Mouse (Mus musculus): ENCODE measurements around the gene Vinac1. TPM values are rescaled to one million over a fixed set of nuclear protein-coding genes. Genes with fewer than 3 reads are reported as not detected.

Gene Vinac1
- polyA plus RNA-seq, 1 experiment from 2014 or later = 0.22 TPM

DNA sequence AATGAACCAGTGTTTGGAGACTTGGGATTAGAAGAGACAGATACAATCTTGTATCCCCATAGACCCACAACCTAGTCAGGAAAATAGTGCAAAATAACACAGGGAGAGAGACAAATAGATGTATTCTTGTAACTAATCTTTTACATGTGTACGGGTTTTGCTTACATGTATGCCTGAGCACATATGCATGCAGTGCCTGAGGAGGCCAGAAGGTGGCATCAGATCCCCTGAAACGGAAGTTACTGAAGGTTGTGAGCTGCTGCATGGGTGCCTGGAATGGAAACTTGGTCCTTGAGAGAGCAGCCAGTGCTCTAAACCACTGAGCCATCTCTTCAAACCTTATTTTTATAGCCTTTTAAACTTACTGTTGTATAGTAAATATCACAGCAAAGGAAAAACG, 30.3 kb upstream of the Vinac1 start:
- Histone ChIP-seq H3K27me3 (ENCODE audit: control insufficient read depth, insufficient read depth, low read length) (no peaks in the 10 kb centered on the region), H3K36me3 (ENCODE audit: control insufficient read depth, insufficient read depth, low read length) (peaks cover 27% of the 10 kb centered on the region), H3K4me3 (ENCODE audit: low read depth, low read length) (no peak overlapping the region), H3K4me2 (replicated peaks; ENCODE audit: low read depth, low read length) (no peak overlapping the region), H3K9me3 (ENCODE audit: control insufficient read depth, low read depth, low read length) (no peaks in the 10 kb centered on the region), H3K27ac (ENCODE audit: low read length) (no peak overlapping the region), H3K9ac (replicated peaks; ENCODE audit: low read depth, low read length) (no peak overlapping the region), H3K4me1 (ENCODE audit: control insufficient read depth, insufficient read depth, low read length) (no peaks in the 10 kb centered on the region)
- ATAC-seq (ENCODE audit: insufficient number of reproducible peaks, insufficient read depth, low FRiP score, low read depth) = no peak
- WGBS = 76% methylated on average over 3 of the region's 3 CpGs

DNA sequence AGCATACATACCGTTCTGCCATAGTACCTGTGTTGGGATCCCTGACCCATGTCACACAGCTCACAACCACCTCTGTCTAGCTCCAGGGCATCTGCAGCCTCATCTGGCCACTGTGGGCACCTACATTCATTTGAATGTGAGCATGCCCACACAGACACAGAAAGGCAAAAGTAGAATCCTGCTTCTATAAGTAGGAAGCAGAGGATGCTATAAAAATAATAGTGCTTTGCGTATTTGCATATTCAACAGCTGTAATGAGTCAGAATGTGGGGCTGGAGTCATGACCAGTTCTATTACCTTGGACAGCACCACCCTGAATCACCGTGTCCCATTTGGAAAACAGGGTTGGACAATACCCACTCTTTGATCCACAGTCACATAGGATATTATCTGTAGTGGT, 22.3 kb upstream of the Vinac1 start:
- H3K9me3 ChIP-seq (ENCODE audit: control insufficient read depth, low read depth, low read length) = no peaks in the 10 kb centered on the region
- H3K9ac ChIP-seq (replicated peaks; ENCODE audit: low read depth, low read length) = no peak overlapping the region
- no peak overlapping the region for H3K27ac ChIP-seq (ENCODE audit: low read length)
- H3K4me2 ChIP-seq (replicated peaks; ENCODE audit: low read depth, low read length) = no peak overlapping the region
- WGBS = 91% methylated on average over 3 of the region's 3 CpGs
- H3K4me1 ChIP-seq (ENCODE audit: control insufficient read depth, insufficient read depth, low read length) = peaks cover 12% of the 10 kb centered on the region
- no peak for ATAC-seq (ENCODE audit: insufficient number of reproducible peaks, insufficient read depth, low FRiP score, low read depth)
- no peaks in the 10 kb centered on the region; the same call in none of the 2 replicates for H3K36me3 ChIP-seq (ENCODE audit: control insufficient read depth, insufficient read depth, low read length)
- H3K27me3 ChIP-seq (ENCODE audit: control insufficient read depth, insufficient read depth, low read length) = no peaks in the 10 kb centered on the region
- H3K4me3 ChIP-seq (ENCODE audit: low read depth, low read length) = no peak overlapping the region

DNA sequence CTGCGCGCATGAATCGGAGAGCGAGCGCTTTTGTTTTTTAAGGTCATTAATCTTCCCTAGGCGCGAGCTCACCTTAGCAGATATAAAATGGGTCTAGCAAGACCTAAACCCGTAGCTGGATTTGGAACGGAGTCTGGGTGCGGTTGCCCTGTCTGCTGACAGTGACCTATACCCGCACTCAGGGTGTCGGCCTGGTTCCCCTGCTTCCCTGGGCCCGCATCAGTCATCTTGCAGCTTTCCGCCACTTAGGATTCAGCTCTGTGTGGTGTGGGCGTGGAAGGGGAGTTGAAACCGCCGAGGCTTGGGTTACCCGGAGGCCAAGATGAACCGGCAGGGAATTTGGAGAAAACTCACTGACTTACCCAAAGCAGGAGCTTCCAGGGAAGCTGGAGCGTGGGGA, 18.4 kb upstream of the Vinac1 start:
- Histone ChIP-seq H3K4me3 (ENCODE audit: low read depth, low read length) (peak overlapping the region; percentile 80), H3K27me3 (ENCODE audit: control insufficient read depth, insufficient read depth, low read length) (no peaks in the 10 kb centered on the region), H3K9ac (replicated peaks; ENCODE audit: low read depth, low read length) (peak overlapping the region; percentile 66), H3K27ac (ENCODE audit: low read length) (peak overlapping the region; percentile 56; the same call in 1 of the 2 replicates), H3K9me3 (ENCODE audit: control insufficient read depth, low read depth, low read length) (no peaks in the 10 kb centered on the region), H3K4me1 (ENCODE audit: control insufficient read depth, insufficient read depth, low read length) (peaks cover 12% of the 10 kb centered on the region), H3K4me2 (replicated peaks; ENCODE audit: low read depth, low read length) (peak overlapping the region; percentile 68), H3K36me3 (ENCODE audit: control insufficient read depth, insufficient read depth, low read length) (no peaks in the 10 kb centered on the region; the same call in none of the 2 replicates)
- WGBS = under 1% methylated on average over 20 of the region's 20 CpGs
- ATAC-seq (ENCODE audit: insufficient number of reproducible peaks, insufficient read depth, low FRiP score, low read depth) = peak; percentile 77

DNA sequence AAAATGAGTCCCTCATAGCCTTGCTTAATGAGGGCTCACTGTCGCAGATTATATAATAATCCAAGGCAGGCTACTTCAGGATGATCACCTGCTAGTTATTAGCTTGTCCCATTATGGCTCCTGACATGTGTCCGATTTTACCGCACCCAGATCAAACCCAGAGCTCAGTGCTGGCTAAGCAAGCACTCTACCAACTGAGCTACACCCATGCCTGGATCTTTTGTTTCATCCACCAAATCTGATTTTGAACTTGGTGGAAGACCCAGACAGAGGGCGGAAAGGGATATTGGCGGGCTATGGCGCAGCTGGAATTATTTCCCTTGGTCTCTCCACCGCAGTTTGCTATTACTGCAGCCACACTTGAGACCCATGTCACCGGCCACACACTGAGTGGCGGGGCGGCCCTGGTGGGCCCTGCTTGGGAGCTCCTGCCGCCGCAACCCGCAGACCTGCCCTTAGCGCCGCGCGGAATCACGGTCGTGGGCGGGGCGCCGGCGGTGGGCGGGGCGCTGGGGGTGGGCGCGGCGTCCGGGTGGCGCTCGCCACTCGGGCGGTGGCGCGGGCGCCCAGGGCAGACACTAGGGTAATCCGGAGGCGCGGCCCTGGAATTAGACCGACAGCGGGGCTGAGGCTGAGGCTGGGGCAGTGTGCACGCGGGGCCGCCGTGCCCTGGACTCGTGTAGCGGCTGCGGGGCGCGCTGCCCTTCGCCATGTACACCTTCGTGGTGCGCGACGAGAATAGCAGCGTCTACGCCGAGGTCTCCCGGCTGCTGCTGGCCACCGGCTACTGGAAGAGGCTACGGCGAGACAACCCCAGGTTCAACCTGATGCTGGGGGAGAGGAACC, 17.7 kb upstream of the Vinac1 start, which contains the start of gene Ttl:
TSS of gene Ttl (plus strand) at position 506 of the 846 bp plus-strand sequence.
- Histone ChIP-seq H3K27me3 (ENCODE audit: control insufficient read depth, insufficient read depth, low read length) (no peaks in the 10 kb centered on the region), H3K4me2 (replicated peaks; ENCODE audit: low read depth, low read length) (peak within 1 kb of the TSS; percentile 68), H3K9me3 (ENCODE audit: control insufficient read depth, low read depth, low read length) (no peaks in the 10 kb centered on the region), H3K36me3 (ENCODE audit: control insufficient read depth, insufficient read depth, low read length) (no peaks in the 10 kb centered on the region; the same call in none of the 2 replicates), H3K9ac (replicated peaks; ENCODE audit: low read depth, low read length) (peak within 1 kb of the TSS; percentile 66), H3K4me3 (ENCODE audit: low read depth, low read length) (peak within 1 kb of the TSS; percentile 80), H3K4me1 (ENCODE audit: control insufficient read depth, insufficient read depth, low read length) (peaks cover 12% of the 10 kb centered on the region), H3K27ac (ENCODE audit: low read length) (peak within 1 kb of the TSS; percentile 56; the same call in 1 of the 2 replicates)
- ATAC-seq (ENCODE audit: insufficient number of reproducible peaks, insufficient read depth, low FRiP score, low read depth) = peak; percentile 88
- WGBS = 3% methylated on average over 62 of the region's 62 CpGs

DNA sequence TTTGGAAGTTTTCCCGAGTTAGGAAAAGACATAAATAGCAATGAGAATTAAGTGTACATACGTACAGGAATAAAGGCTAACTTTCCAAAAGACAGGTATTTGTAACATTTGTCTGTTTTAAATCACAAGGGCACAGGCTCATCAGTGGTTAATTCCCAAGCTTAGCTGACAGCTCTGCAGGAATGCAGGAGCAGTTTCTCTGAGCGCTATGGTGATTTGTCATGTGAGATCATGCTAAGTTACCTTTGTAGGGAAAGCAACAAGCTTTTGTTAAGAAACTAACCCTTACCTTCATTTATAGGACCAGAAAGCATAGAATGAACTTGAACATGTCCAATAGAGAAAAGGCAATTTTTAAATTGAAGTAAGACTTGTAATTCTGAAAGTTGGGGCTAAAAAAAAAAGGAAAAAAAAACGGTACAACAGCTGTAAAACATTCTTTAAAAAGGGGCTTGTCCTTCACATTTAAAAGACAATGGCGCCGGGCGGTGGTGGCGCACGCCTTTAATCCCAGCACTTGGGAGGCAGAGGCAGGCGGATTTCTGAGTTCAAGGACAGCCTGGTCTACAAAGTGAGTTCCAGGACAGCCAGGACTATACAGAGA, 13.6 kb upstream of the Vinac1 start:
- no peak for ATAC-seq (ENCODE audit: insufficient number of reproducible peaks, insufficient read depth, low FRiP score, low read depth)
- no peak overlapping the region for H3K27ac ChIP-seq (ENCODE audit: low read length)
- 65% methylated on average over 10 of the region's 10 CpGs for WGBS

DNA sequence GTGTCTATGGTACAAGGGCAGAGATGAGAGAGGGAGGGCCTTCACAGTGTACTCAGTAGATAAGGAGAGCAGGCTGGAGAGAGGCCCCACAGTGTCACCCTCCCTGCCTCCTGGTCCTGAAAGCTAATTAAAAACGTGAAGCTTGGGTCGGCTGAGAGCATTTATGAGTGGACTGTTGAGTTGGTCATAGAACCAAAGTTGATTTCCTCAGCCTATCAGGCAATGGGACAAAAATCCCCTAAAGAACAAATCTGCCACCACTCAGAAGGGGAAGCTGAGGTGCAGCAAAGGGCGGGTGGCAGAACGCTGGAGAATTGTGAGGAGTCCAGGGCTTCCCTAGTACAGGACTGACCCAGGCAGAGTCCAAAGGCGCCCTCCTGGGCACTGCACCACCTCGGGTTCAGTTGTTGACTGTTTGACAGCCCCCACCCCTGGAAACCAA, 10.0 kb upstream of the Vinac1 start:
- Histone ChIP-seq H3K27me3 (ENCODE audit: control insufficient read depth, insufficient read depth, low read length) (no peaks in the 10 kb centered on the region), H3K36me3 (ENCODE audit: control insufficient read depth, insufficient read depth, low read length) (no peaks in the 10 kb centered on the region), H3K9ac (replicated peaks; ENCODE audit: low read depth, low read length) (no peak overlapping the region), H3K9me3 (ENCODE audit: control insufficient read depth, low read depth, low read length) (peaks cover 15% of the 10 kb centered on the region; the same call in 1 of the 2 replicates), H3K4me2 (replicated peaks; ENCODE audit: low read depth, low read length) (no peak overlapping the region), H3K4me3 (ENCODE audit: low read depth, low read length) (no peak overlapping the region), H3K4me1 (ENCODE audit: control insufficient read depth, insufficient read depth, low read length) (no peaks in the 10 kb centered on the region), H3K27ac (ENCODE audit: low read length) (no peak overlapping the region)
- no peak for ATAC-seq (ENCODE audit: insufficient number of reproducible peaks, insufficient read depth, low FRiP score, low read depth)
- WGBS = 87% methylated on average over 6 of the region's 6 CpGs

More for the DNA sequence above, 13.6 kb upstream of the Vinac1 start:
- peaks cover 11% of the 10 kb centered on the region; the same call in 1 of the 2 replicates for H3K9me3 ChIP-seq (ENCODE audit: control insufficient read depth, low read depth, low read length)
- no peaks in the 10 kb centered on the region for H3K36me3 ChIP-seq (ENCODE audit: control insufficient read depth, insufficient read depth, low read length)
- no peak overlapping the region for H3K4me2 ChIP-seq (replicated peaks; ENCODE audit: low read depth, low read length)
- no peak overlapping the region for H3K4me3 ChIP-seq (ENCODE audit: low read depth, low read length)
- H3K4me1 ChIP-seq (ENCODE audit: control insufficient read depth, insufficient read depth, low read length) = peaks cover 2% of the 10 kb centered on the region; the same call in 1 of the 2 replicates
- H3K27me3 ChIP-seq (ENCODE audit: control insufficient read depth, insufficient read depth, low read length) = no peaks in the 10 kb centered on the region
- H3K9ac ChIP-seq (replicated peaks; ENCODE audit: low read depth, low read length) = no peak overlapping the region

DNA sequence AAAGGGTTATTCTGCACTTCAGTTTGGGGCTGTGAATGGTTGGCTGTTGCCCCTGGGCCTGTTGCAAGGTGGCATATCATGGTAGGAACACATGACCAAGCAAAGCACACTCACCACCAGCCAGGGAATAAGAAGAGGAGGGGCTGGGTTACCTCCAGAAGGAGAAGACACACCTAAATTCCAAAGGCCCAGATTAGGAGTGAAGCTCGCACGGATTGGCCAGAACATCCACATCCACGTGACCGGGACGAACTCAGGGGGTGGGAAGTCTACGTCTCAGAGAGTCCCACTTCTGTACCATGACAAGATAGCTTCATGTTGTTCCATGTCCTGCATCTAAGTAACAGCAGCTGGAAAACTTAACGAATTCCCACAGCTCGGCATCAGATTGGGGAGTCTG, 9.3 kb upstream of the Vinac1 start:
- H3K9ac ChIP-seq (replicated peaks; ENCODE audit: low read depth, low read length) = no peak overlapping the region
- H3K4me2 ChIP-seq (replicated peaks; ENCODE audit: low read depth, low read length) = no peak overlapping the region
- no peak overlapping the region for H3K4me3 ChIP-seq (ENCODE audit: low read depth, low read length)
- peaks cover 15% of the 10 kb centered on the region; the same call in 1 of the 2 replicates for H3K9me3 ChIP-seq (ENCODE audit: control insufficient read depth, low read depth, low read length)
- WGBS = 95% methylated on average over 8 of the region's 8 CpGs
- H3K4me1 ChIP-seq (ENCODE audit: control insufficient read depth, insufficient read depth, low read length) = no peaks in the 10 kb centered on the region
- no peaks in the 10 kb centered on the region for H3K27me3 ChIP-seq (ENCODE audit: control insufficient read depth, insufficient read depth, low read length)
- no peaks in the 10 kb centered on the region for H3K36me3 ChIP-seq (ENCODE audit: control insufficient read depth, insufficient read depth, low read length)
- ATAC-seq (ENCODE audit: insufficient number of reproducible peaks, insufficient read depth, low FRiP score, low read depth) = no peak
- no peak overlapping the region for H3K27ac ChIP-seq (ENCODE audit: low read length)

DNA sequence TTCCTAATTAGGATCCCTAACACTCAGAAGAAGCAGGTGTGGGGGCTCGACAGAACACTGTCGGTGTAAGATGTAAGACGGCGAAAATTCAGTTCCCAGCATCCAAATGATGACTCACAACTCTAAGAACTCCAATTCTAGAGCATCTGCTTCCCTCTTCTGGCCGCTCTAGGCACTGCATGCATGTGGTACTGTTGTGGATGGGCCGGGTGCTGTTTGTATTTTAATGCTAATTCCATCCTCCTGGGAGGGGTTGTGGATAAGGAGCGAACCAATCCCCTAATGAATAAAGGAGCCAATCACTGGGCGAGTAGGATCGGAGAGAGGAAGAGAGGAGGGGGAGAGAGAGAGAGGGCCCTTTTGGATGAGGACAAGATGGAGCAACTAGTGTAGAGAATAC, 8.6 kb upstream of the Vinac1 start:
- H3K9me3 ChIP-seq (ENCODE audit: control insufficient read depth, low read depth, low read length) = peaks cover 15% of the 10 kb centered on the region; the same call in 1 of the 2 replicates
- H3K4me3 ChIP-seq (ENCODE audit: low read depth, low read length) = no peak overlapping the region
- no peak overlapping the region for H3K4me2 ChIP-seq (replicated peaks; ENCODE audit: low read depth, low read length)
- no peak overlapping the region for H3K9ac ChIP-seq (replicated peaks; ENCODE audit: low read depth, low read length)
- no peak overlapping the region for H3K27ac ChIP-seq (ENCODE audit: low read length)
- WGBS = 52% methylated on average over 9 of the region's 9 CpGs
- H3K4me1 ChIP-seq (ENCODE audit: control insufficient read depth, insufficient read depth, low read length) = no peaks in the 10 kb centered on the region
- ATAC-seq (ENCODE audit: insufficient number of reproducible peaks, insufficient read depth, low FRiP score, low read depth) = no peak
- no peaks in the 10 kb centered on the region for H3K27me3 ChIP-seq (ENCODE audit: control insufficient read depth, insufficient read depth, low read length)
- H3K36me3 ChIP-seq (ENCODE audit: control insufficient read depth, insufficient read depth, low read length) = no peaks in the 10 kb centered on the region
